Mouse (Mus musculus): ENCODE results near the gene Rplp2. TPM values are rescaled to one million over a fixed set of nuclear protein-coding genes. Genes with fewer than 3 reads are reported as not detected.

Gene Rplp2
- polyA plus RNA-seq, 1 experiment from 2014 or later = 1,319 TPM

DNA sequence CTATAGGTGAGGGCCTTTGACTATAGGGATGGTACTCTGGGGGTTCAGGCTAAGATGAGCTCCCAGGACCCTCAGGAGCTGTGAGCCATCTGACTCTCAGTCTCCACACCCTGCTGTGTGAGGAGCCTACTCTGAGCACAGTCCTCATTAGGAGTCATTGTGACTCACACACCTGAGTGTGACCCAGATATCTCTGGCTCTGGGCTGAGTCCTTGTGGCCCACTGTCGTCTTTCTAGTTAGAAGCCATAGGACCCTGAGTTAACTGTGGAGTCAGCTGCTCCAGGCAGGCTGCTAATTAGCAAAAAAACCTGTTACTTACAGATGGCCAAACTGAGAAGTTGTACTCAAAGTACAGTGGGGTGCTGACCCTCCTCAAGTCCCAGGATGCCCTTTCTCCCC, 46.6 kb downstream of the Rplp2 start:
- H3K4me3 ChIP-seq (replicated peaks) = no peak overlapping the region
- no peak overlapping the region for H3K4me2 ChIP-seq
- ATAC-seq (ENCODE audit: insufficient read depth, low FRiP score, low read depth) = no peak
- H3K4me1 ChIP-seq = no peaks in the 10 kb centered on the region
- H3K27ac ChIP-seq = no peak overlapping the region
- no peak overlapping the region for H3K9ac ChIP-seq
- H3K36me3 ChIP-seq = peaks cover 19% of the 10 kb centered on the region; the same call in 1 of the 2 replicates
- no peaks in the 10 kb centered on the region for H3K27me3 ChIP-seq (replicated peaks)
- H3K9me3 ChIP-seq = no peaks in the 10 kb centered on the region
- WGBS = 78% methylated on average over 1 of the region's 1 CpGs

- no peak for ATAC-seq (ENCODE audit: insufficient read depth, low FRiP score, low read depth)
- WGBS = 88% methylated on average over 2 of the region's 2 CpGs
- H3K36me3 ChIP-seq = peaks cover 19% of the 10 kb centered on the region; the same call in 1 of the 2 replicates
Observed at GRCm38 (mm10) chr7:141495379-141495778, 48.2 kb downstream of the Rplp2 start.

GRCm38 (mm10) chr7:141495940-141496339, 48.8 kb downstream of the Rplp2 start:
- Histone ChIP-seq H3K27me3 (replicated peaks) (no peaks in the 10 kb centered on the region), H3K4me1 (no peaks in the 10 kb centered on the region), H3K4me2 (no peak overlapping the region), H3K9ac (no peak overlapping the region), H3K27ac (no peak overlapping the region), H3K4me3 (replicated peaks) (no peak overlapping the region), H3K36me3 (peaks cover 19% of the 10 kb centered on the region; the same call in 1 of the 2 replicates), H3K9me3 (no peaks in the 10 kb centered on the region)
- ATAC-seq (ENCODE audit: insufficient read depth, low FRiP score, low read depth) = no peak
- 74% methylated on average over 4 of the region's 4 CpGs for WGBS

More at GRCm38 (mm10) chr7:141495379-141495778, 48.2 kb downstream of the Rplp2 start:
- H3K9me3 ChIP-seq = no peaks in the 10 kb centered on the region
- H3K4me3 ChIP-seq (replicated peaks) = no peak overlapping the region
- no peak overlapping the region for H3K9ac ChIP-seq
- H3K4me2 ChIP-seq = no peak overlapping the region
- no peak overlapping the region for H3K27ac ChIP-seq
- H3K27me3 ChIP-seq (replicated peaks) = no peaks in the 10 kb centered on the region
- no peaks in the 10 kb centered on the region for H3K4me1 ChIP-seq

- H3K4me2 ChIP-seq = no peak overlapping the region
- no peaks in the 10 kb centered on the region for H3K9me3 ChIP-seq
- peaks cover 16% of the 10 kb centered on the region; the same call in 1 of the 2 replicates for H3K36me3 ChIP-seq
- ATAC-seq (ENCODE audit: insufficient read depth, low FRiP score, low read depth) = no peak
- no peaks in the 10 kb centered on the region for H3K4me1 ChIP-seq
- H3K4me3 ChIP-seq (replicated peaks) = no peak overlapping the region
- 87% methylated on average over 3 of the region's 3 CpGs for WGBS
- H3K27ac ChIP-seq = no peak overlapping the region
- H3K9ac ChIP-seq = no peak overlapping the region
- no peaks in the 10 kb centered on the region for H3K27me3 ChIP-seq (replicated peaks)
Observed at GRCm38 (mm10) chr7:141497600-141497999, 50.4 kb downstream of the Rplp2 start.

Other genes with a start within 250 kb of the Rplp2 start
- gene Lmntd2, start 233.3 kb upstream of the Rplp2 start, polyA plus RNA-seq (2015; fragmentation: Nextera tagmentation; extraction: Ambion mirVana) = 2.8 and 2.9 TPM in 2 replicates
- 67.7 and 73.3 TPM in 2 replicates for gene Rassf7, start 231.5 kb upstream of the Rplp2 start, polyA plus RNA-seq (2015; fragmentation: Nextera tagmentation; extraction: Ambion mirVana)
- gene Phrf1, start 218.6 kb upstream of the Rplp2 start, polyA plus RNA-seq (2015; fragmentation: Nextera tagmentation; extraction: Ambion mirVana) = 58.8 and 63.4 TPM in 2 replicates
- 4.6 and 5.7 TPM in 2 replicates for gene Irf7, start 180.9 kb upstream of the Rplp2 start, polyA plus RNA-seq (2015; fragmentation: Nextera tagmentation; extraction: Ambion mirVana)
- 14.5 and 18.4 TPM in 2 replicates for gene Cdhr5, start 170.6 kb upstream of the Rplp2 start, polyA plus RNA-seq (2015; fragmentation: Nextera tagmentation; extraction: Ambion mirVana)
- gene Sct, start 168.2 kb upstream of the Rplp2 start, polyA plus RNA-seq (2015; fragmentation: Nextera tagmentation; extraction: Ambion mirVana) = 44.2 and 48.8 TPM in 2 replicates
- gene Drd4, start 155.4 kb upstream of the Rplp2 start, polyA plus RNA-seq (2015; fragmentation: Nextera tagmentation; extraction: Ambion mirVana) = 0.19 and 0.28 TPM in 2 replicates
- 66.9 and 70.8 TPM in 2 replicates for gene Deaf1, start 119.7 kb upstream of the Rplp2 start, polyA plus RNA-seq (2015; fragmentation: Nextera tagmentation; extraction: Ambion mirVana)
- gene Tmem80, start 119.6 kb upstream of the Rplp2 start, polyA plus RNA-seq (2015; fragmentation: Nextera tagmentation; extraction: Ambion mirVana) = 39.3 and 40.6 TPM in 2 replicates
- 59.6 and 59.7 TPM in 2 replicates for gene Eps8l2, start 108.5 kb upstream of the Rplp2 start, polyA plus RNA-seq (2015; fragmentation: Nextera tagmentation; extraction: Ambion mirVana)
- 347 and 384 TPM in 2 replicates for gene Taldo1, start 55.2 kb upstream of the Rplp2 start, polyA plus RNA-seq (2015; fragmentation: Nextera tagmentation; extraction: Ambion mirVana)
- 51.1 and 53.0 TPM in 2 replicates for gene Gatd1, start 33.2 kb upstream of the Rplp2 start, polyA plus RNA-seq (2015; fragmentation: Nextera tagmentation; extraction: Ambion mirVana)
- gene Cend1, start 17.9 kb upstream of the Rplp2 start, polyA plus RNA-seq (2015; fragmentation: Nextera tagmentation; extraction: Ambion mirVana) = 2.5 TPM in 2 replicates
- 26.9 and 27.2 TPM in 2 replicates for gene Slc25a22, start 9.5 kb upstream of the Rplp2 start, polyA plus RNA-seq (2015; fragmentation: Nextera tagmentation; extraction: Ambion mirVana)
- 8.5 and 8.6 TPM in 2 replicates for gene Pidd1, start 3.3 kb upstream of the Rplp2 start, polyA plus RNA-seq (2015; fragmentation: Nextera tagmentation; extraction: Ambion mirVana)
- 33.5 and 34.6 TPM in 2 replicates for gene Pnpla2, start 7.8 kb downstream of the Rplp2 start, polyA plus RNA-seq (2015; fragmentation: Nextera tagmentation; extraction: Ambion mirVana)
- gene Cracr2b, start 13.7 kb downstream of the Rplp2 start, polyA plus RNA-seq (2015; fragmentation: Nextera tagmentation; extraction: Ambion mirVana) = 27.5 and 32.8 TPM in 2 replicates
- 25.6 and 26.6 TPM in 2 replicates for gene Cd151, start 20.0 kb downstream of the Rplp2 start, polyA plus RNA-seq (2015; fragmentation: Nextera tagmentation; extraction: Ambion mirVana)
- 67.3 and 71.6 TPM in 2 replicates for gene Polr2l, start 27.8 kb downstream of the Rplp2 start, polyA plus RNA-seq (2015; fragmentation: Nextera tagmentation; extraction: Ambion mirVana)
- 69.8 and 72.8 TPM in 2 replicates for gene Tspan4, start 27.9 kb downstream of the Rplp2 start, polyA plus RNA-seq (2015; fragmentation: Nextera tagmentation; extraction: Ambion mirVana)
- gene Chid1, start 92.5 kb downstream of the Rplp2 start, polyA plus RNA-seq (2015; fragmentation: Nextera tagmentation; extraction: Ambion mirVana) = 50.7 and 58.0 TPM in 2 replicates
- 78.4 TPM in 2 replicates for gene Ap2a2, start 114.8 kb downstream of the Rplp2 start, polyA plus RNA-seq (2015; fragmentation: Nextera tagmentation; extraction: Ambion mirVana)
- 2.0 and 3.3 TPM in 2 replicates for gene Muc6, start 207.9 kb downstream of the Rplp2 start, polyA plus RNA-seq (2015; fragmentation: Nextera tagmentation; extraction: Ambion mirVana)
- 2.7 and 2.8 TPM in 2 replicates for gene Muc2, start 243.0 kb downstream of the Rplp2 start, polyA plus RNA-seq (2015; fragmentation: Nextera tagmentation; extraction: Ambion mirVana)